Mouse (Mus musculus) liver, embryonic 14.5 days (tissue): ENCODE data around the gene Btbd9. TPM values are rescaled to one million over a fixed set of nuclear protein-coding genes. Genes with fewer than 3 reads are reported as not detected.

Experiments
- ATAC-seq: fragments of 200-750 bp; cut with Nextera tagmentation; 2 replicates; pipeline ENCODE4 v1.8.0; 2017; ENCODE audit warnings: moderate number of reproducible peaks, mild to moderate bottlenecking, moderate library complexity; ENCODE audit not compliant: insufficient read depth
- DNase-seq, 3 experiments: peaks; one replicate each; pipeline ENCODE4 v3.0.0-alpha.2; 2012 to 2013; ENCODE audit warnings: low read depth in 3 of 3, low spot score in 3 of 3
- H3K27ac ChIP-seq: fragments of 300-500 bp; sonication (generic); 2 replicates; pipeline ENCODE4 v1.5.1; 2014; ENCODE audit warnings: moderate library complexity, mild to moderate bottlenecking, control low read depth, inconsistent platforms
- H3K27me3 ChIP-seq: fragments of 300-500 bp; sonication (generic); 2 replicates; pipeline ENCODE4 v1.6.1; 2014; ENCODE audit warnings: mild to moderate bottlenecking, low read length, moderate library complexity; ENCODE audit not compliant: control insufficient read depth, insufficient read depth
- H3K36me3 ChIP-seq: fragments of 300-500 bp; sonication (generic); replicated peaks from 2 replicates; pipeline ENCODE4 v1.6.1; 2014; ENCODE audit warnings: low read depth; ENCODE audit not compliant: control insufficient read depth, insufficient read depth
- H3K4me1 ChIP-seq, 2 experiments: fragments of 200-500 bp in 1 of 2; fragments of 300-500 bp in 1 of 2; sonication (generic) in 1 of 2; replicated peaks; 2 replicates each; pipeline ENCODE4 v1.6.1; 2012 to 2014; ENCODE audit warnings: antibody characterized with exemption in 1 of 2, inconsistent platforms in 1 of 2, low read length in 1 of 2; ENCODE audit not compliant: control insufficient read depth in 2 of 2, insufficient read depth in 2 of 2
- H3K4me2 ChIP-seq: fragments of 300-500 bp; sonication (generic); 2 replicates; pipeline ENCODE4 v1.6.1; 2014; ENCODE audit warnings: low read depth, mild to moderate bottlenecking, control low read depth, moderate library complexity
- H3K4me3 ChIP-seq, 2 experiments: fragments of 200-500 bp in 1 of 2; fragments of 300-500 bp in 1 of 2; sonication (generic) in 1 of 2; 2 replicates each; pipeline ENCODE4 v1.5.1; 2012 to 2014; ENCODE audit warnings: low read depth in 2 of 2, low read length in 2 of 2, mild to moderate bottlenecking in 2 of 2, control low read depth in 1 of 2, inconsistent platforms in 1 of 2, moderate library complexity in 1 of 2; ENCODE audit not compliant: insufficient read depth in 1 of 2
- H3K9ac ChIP-seq: fragments of 300-500 bp; sonication (generic); replicated peaks from 2 replicates; pipeline ENCODE4 v1.6.1; 2014; ENCODE audit warnings: mild to moderate bottlenecking, control low read depth, moderate library complexity
- H3K9me3 ChIP-seq: fragments of 300-500 bp; sonication (generic); 2 replicates; pipeline ENCODE4 v1.6.1; 2016; ENCODE audit warnings: low read length, mixed read lengths; ENCODE audit not compliant: control insufficient read depth
- CTCF ChIP-seq: IDR thresholded peaks from 2 replicates; pipeline ENCODE4 v1.5.1; 2016; ENCODE audit warnings: antibody characterized with exemption, low read depth, control low read depth
- EP300 ChIP-seq: IDR thresholded peaks from 2 replicates; pipeline ENCODE4 v1.6.1; 2016; ENCODE audit warnings: antibody characterized with exemption, low read depth
- WGBS: fragments of 180-500 bp; shearing (Covaris S2); extraction: QIAGEN DNeasy Blood & Tissue Kit; methylation state at CpG from one replicate; pipeline ENCODE4 v1.1.7; 2014; ENCODE audit not compliant: insufficient replicate concordance; 5-methylcytosine and 5-hydroxymethylcytosine counted together
- polyA plus RNA-seq, 2 experiments: library from polyadenylated mRNA; depleted of rRNA in 1 of 2; stranded (reverse) in 1 of 2; unstranded in 1 of 2; fragments of >200 nt; fragmentation: Nextera tagmentation in 1 of 2; extraction: Ambion mirVana in 1 of 2; gene quantifications; 2 replicates each; pipeline versions ENCODE4 v1.2.1 to v1.2.3; 2012 to 2014

Btbd9 gene
- polyA plus RNA-seq, 2 experiments, result 2.7 to 9.6 TPM

DNA sequence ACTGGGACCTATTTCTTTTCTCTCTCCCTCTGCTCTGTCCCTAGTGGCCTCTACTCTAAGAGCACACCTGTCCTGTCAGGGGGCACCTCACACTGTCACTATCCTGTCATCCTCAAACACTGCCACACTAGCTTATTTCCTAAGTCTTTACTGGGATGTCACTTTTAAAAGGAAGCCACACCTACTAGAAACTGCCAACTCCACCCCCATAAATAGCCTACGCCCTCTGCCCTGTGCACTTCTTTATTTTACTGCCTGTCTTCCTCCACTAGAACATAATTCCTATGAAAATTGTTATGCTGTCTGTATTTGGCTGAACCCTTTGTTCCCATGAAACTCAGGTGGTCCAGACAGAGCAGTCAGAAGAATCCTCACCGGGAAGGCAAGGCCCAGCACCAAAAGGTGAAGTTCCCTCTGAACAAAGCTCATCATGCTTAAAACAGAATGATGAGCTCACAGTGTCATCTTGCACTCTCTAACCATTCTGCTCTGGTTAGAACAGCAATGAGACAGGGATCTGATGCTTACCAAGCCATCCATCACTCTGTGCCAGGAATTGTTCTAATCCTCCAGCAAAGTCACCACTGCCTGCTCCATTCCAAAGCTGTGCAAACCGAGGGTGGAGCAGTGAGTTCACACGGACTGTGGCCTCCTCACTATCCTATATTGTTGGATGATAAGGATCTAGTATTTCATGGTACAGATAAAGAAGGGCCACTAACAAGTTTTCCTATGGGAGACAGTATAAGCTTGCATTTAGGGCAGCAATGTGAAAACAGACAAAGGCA is 91.0 kb downstream of the Btbd9 start:
- Histone ChIP-seq H3K4me1 (no peaks in the 10 kb centered on the region), H3K36me3 (no peaks in the 10 kb centered on the region), H3K4me3 (no peak overlapping the region), H3K4me2 (no peak overlapping the region), H3K9ac (no peak overlapping the region), H3K27me3 (no peaks in the 10 kb centered on the region), H3K9me3 (no peaks in the 10 kb centered on the region), H3K27ac (no peak overlapping the region)
- TF ChIP-seq CTCF, result no peak
- no peak for TF ChIP-seq EP300
- DNase-seq, result no peak
- WGBS, result 58% methylated on average over 4 of the region's 4 CpGs
- no peak for ATAC-seq

DNA sequence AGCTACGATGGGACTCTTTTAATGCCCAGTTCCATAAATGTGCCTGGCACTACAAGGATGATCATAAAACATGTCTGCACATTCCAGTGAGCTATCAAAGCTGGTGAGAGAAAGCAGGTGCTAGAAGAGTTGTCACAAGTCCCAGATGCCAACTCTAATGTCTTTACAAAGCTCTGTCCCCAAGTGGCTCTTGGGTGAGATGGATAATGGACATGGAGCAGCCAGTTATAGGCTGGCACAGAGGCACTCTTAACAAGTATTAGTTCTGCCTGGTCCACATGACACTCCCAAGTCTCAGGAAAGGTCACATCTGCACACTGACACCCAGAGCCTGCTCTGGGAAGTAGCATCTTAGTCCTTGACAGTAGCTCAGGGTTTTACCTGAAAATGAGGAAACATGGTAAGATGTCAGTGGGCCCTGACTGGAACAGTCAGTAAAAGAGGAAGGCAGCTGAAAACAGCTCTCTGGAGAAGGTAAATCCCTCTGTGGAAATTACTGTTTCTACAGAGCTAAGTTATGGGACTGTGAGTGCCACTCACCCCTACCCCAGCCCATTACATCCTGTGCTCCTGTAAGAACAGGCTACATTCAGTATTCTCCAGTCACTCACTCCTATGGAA is 91.7 kb downstream of the Btbd9 start:
- TF ChIP-seq EP300, result no peak
- TF ChIP-seq CTCF, result no peak
- WGBS, result 83% methylated on average over 1 of the region's 1 CpGs
- DNase-seq, result no peak

DNA sequence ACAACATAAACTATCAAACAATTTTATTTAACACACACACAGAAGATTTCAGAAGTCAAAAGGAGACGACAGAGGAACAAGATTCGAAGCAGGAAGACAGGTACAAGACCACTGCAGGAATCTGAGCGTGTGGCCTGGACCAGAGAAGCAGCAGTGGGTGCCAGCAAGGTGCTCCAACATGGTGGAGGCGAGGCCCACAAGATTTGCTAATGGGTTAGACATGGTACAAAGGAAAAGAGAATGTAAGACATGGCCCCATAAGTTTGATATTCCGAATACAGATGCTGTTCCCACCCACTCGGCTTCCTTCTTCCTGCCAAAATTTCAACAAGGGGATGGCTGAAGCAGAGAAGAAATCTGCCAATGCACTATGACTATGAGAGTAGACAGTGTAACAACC is 94.5 kb downstream of the Btbd9 start:
- ATAC-seq (no peak), DNase-seq (no peak)
- WGBS, result 75% methylated on average over 6 of the region's 6 CpGs
- TF ChIP-seq CTCF (no peak), EP300 (no peak)
- no peak overlapping the region for H3K4me3 ChIP-seq
- no peaks in the 10 kb centered on the region for H3K36me3 ChIP-seq
- no peaks in the 10 kb centered on the region for H3K4me1 ChIP-seq
- H3K9ac ChIP-seq, result no peak overlapping the region
- H3K27me3 ChIP-seq, result no peaks in the 10 kb centered on the region
- no peaks in the 10 kb centered on the region for H3K9me3 ChIP-seq
- no peak overlapping the region for H3K4me2 ChIP-seq
- H3K27ac ChIP-seq, result no peak overlapping the region

More for the DNA sequence above, 91.7 kb downstream of the Btbd9 start:
- Histone ChIP-seq H3K4me3 (no peak overlapping the region), H3K9me3 (no peaks in the 10 kb centered on the region), H3K36me3 (no peaks in the 10 kb centered on the region), H3K27me3 (no peaks in the 10 kb centered on the region), H3K9ac (no peak overlapping the region), H3K27ac (no peak overlapping the region), H3K4me2 (no peak overlapping the region), H3K4me1 (no peaks in the 10 kb centered on the region)
- ATAC-seq, result no peak

DNA sequence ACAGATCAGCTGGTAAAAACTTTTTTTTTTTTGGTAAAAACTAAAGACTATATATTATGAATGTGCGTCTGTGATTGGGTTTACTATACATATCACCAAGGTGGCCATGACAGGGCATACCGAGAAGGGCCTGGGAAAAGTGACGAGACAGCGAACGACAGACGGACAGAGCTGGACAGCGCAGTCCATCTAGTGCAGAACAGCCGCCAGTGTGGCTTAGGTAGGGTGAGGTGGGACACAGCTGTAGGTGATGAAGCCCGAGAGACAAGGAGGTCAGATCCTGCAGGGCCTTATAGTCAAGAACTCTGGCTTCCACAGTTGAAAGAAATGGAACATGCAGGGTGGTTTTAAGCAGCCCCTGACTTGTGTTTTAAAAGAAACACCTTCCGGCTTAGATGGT is 94.9 kb downstream of the Btbd9 start:
- Histone ChIP-seq H3K9ac (no peak overlapping the region), H3K4me2 (no peak overlapping the region), H3K4me3 (no peak overlapping the region), H3K27ac (no peak overlapping the region), H3K9me3 (no peaks in the 10 kb centered on the region), H3K36me3 (no peaks in the 10 kb centered on the region), H3K27me3 (no peaks in the 10 kb centered on the region), H3K4me1 (no peaks in the 10 kb centered on the region)
- ATAC-seq, result no peak
- TF ChIP-seq EP300 (no peak), CTCF (no peak)
- WGBS, result 77% methylated on average over 10 of the region's 10 CpGs
- DNase-seq, result no peak

DNA sequence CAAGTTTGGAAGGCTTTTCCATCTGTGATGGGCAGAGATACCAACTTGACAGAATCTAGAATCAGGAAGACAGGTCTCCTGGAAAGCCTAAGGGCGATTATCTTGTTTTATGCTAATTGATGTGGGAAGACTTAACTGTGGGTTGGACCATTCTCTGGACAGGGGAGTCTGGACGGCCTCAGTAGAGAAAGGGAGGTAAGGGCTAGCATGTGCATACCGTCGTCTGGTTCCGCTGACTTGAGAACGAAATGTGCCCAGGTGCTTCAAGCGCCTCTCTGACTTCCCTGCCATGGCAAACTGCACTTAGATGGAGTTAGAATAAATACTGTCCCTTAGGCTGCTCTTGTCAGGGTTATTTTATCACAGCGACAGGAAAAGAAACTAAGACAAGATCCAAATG is 95.9 kb downstream of the Btbd9 start:
- no peak for DNase-seq
- WGBS, result 73% methylated on average over 8 of the region's 8 CpGs
- no peak for TF ChIP-seq CTCF
- TF ChIP-seq EP300, result no peak
- no peaks in the 10 kb centered on the region for H3K4me1 ChIP-seq
- H3K27ac ChIP-seq, result no peak overlapping the region
- ATAC-seq, result no peak
- H3K4me2 ChIP-seq, result no peak overlapping the region
- H3K36me3 ChIP-seq, result no peaks in the 10 kb centered on the region
- H3K9me3 ChIP-seq, result no peaks in the 10 kb centered on the region
- no peak overlapping the region for H3K9ac ChIP-seq
- no peaks in the 10 kb centered on the region for H3K27me3 ChIP-seq
- H3K4me3 ChIP-seq, result no peak overlapping the region
